Mouse (Mus musculus) MEL (cell line): ENCODE measurements around the gene Mrpl11. TPM values are rescaled to one million over a fixed set of nuclear protein-coding genes. Genes with fewer than 3 reads are reported as not detected.

ENCODE experiments used
- DNase-seq: peaks from one replicate; pipeline ENCODE4 v3.0.0; 2011; ENCODE audit warnings: low read depth, low spot score
- H3K27ac ChIP-seq: 2 replicates; pipeline ENCODE4 v1.5.1; 2012; ENCODE audit warnings: low read depth, mild to moderate bottlenecking, control low read depth, low read length, moderate library complexity; ENCODE audit not compliant: control insufficient read depth
- H3K27me3 ChIP-seq, 2 experiments: fragments of 150-350 bp in 1 of 2; sonication (generic) in 1 of 2; 2 replicates each; pipeline ENCODE4 v1.6.1; 2012; ENCODE audit warnings: low read length in 2 of 2, mild to moderate bottlenecking in 2 of 2, improper control_type of control experiment in 1 of 2, moderate library complexity in 1 of 2; ENCODE audit not compliant: insufficient read depth in 2 of 2, control insufficient read depth in 1 of 2
- H3K36me3 ChIP-seq, 2 experiments: 2 replicates each; pipeline ENCODE4 v1.6.1; 2012 to 2014; ENCODE audit warnings: low read length in 2 of 2, improper control_type of control experiment in 1 of 2, inconsistent platforms in 1 of 2, mild to moderate bottlenecking in 1 of 2; ENCODE audit not compliant: insufficient read depth in 2 of 2, control insufficient read depth in 1 of 2
- H3K4me1 ChIP-seq, 2 experiments: fragments of 150-350 bp in 1 of 2; sonication (generic) in 1 of 2; 2 replicates each; pipeline ENCODE4 v1.6.1; 2012; ENCODE audit warnings: low read length in 2 of 2, improper control_type of control experiment in 1 of 2, mild to moderate bottlenecking in 1 of 2; ENCODE audit not compliant: insufficient read depth in 2 of 2, control insufficient read depth in 1 of 2
- H3K4me3 ChIP-seq, 2 experiments: fragments of 150-350 bp in 1 of 2; sonication (generic) in 1 of 2; 2 replicates each; pipeline ENCODE4 v1.5.1; 2012; ENCODE audit warnings: low read depth in 2 of 2, low read length in 2 of 2, mild to moderate bottlenecking in 2 of 2, moderate library complexity in 2 of 2, control low read depth in 1 of 2, improper control_type of control experiment in 1 of 2; ENCODE audit not compliant: control insufficient read depth in 1 of 2, insufficient read depth in 1 of 2
- H3K79me2 ChIP-seq: 2 replicates; pipeline ENCODE4 v1.6.1; 2012; ENCODE audit warnings: mild to moderate bottlenecking, low read length, moderate library complexity; ENCODE audit not compliant: control insufficient read depth, poor library complexity, insufficient read depth
- H3K9ac ChIP-seq: 2 replicates; pipeline ENCODE4 v1.6.1; 2012; ENCODE audit warnings: low read depth, mild to moderate bottlenecking, control low read depth, low read length, moderate library complexity; ENCODE audit not compliant: control insufficient read depth, poor library complexity, severe bottlenecking
- H3K9me3 ChIP-seq: fragments of 150-350 bp; sonication (generic); replicated peaks from 2 replicates; pipeline ENCODE4 v1.6.1; 2012; ENCODE audit warnings: mild to moderate bottlenecking, low read length, improper control_type of control experiment, moderate library complexity; ENCODE audit not compliant: insufficient read depth
- BHLHE40 ChIP-seq: IDR thresholded peaks from 2 replicates; pipeline ENCODE4 v1.6.1; 2012; ENCODE audit warnings: low read depth, mild to moderate bottlenecking, inconsistent platforms, low read length, improper control_type of control experiment, borderline replicate concordance
- CTCF ChIP-seq, 3 experiments: IDR thresholded peaks in 2 of 3; conservative IDR thresholded peaks in 1 of 3; 2 replicates each; pipeline ENCODE4 v1.5.1; 2011 to 2012; ENCODE audit warnings: low read length in 3 of 3, low read depth in 2 of 3, mild to moderate bottlenecking in 2 of 3, improper control_type of control experiment in 1 of 3, inconsistent platforms in 1 of 3, mixed read lengths in 1 of 3, moderate library complexity in 1 of 3; ENCODE audit not compliant: control insufficient read depth in 1 of 3, insufficient read depth in 1 of 3, poor library complexity in 1 of 3, severe bottlenecking in 1 of 3
- GABPA ChIP-seq: IDR thresholded peaks from 2 replicates; pipeline ENCODE4 v1.6.1; 2012; ENCODE audit warnings: low read depth, mild to moderate bottlenecking, inconsistent platforms, low read length, improper control_type of control experiment, moderate library complexity
- KAT2A ChIP-seq: conservative IDR thresholded peaks from 2 replicates; pipeline ENCODE4 v1.6.1; 2012; ENCODE audit warnings: low read depth, low read length, improper control_type of control experiment, inconsistent platforms
- MAZ ChIP-seq: IDR thresholded peaks from 2 replicates; pipeline ENCODE4 v1.6.1; 2012; ENCODE audit warnings: low read depth, mild to moderate bottlenecking, inconsistent platforms, low read length, improper control_type of control experiment
- NELFE ChIP-seq: IDR thresholded peaks from 2 replicates; pipeline ENCODE4 v1.6.1; 2011; ENCODE audit warnings: low read depth, low read length, improper control_type of control experiment
- POLR2AphosphoS5 ChIP-seq: IDR thresholded peaks from 2 replicates; pipeline ENCODE4 v1.6.1; 2012; ENCODE audit warnings: low read depth, borderline replicate concordance, mild to moderate bottlenecking, inconsistent platforms, low read length, moderate library complexity, mixed read lengths
- RCOR1 ChIP-seq: IDR thresholded peaks from 2 replicates; pipeline ENCODE4 v1.6.1; 2012; ENCODE audit warnings: low read depth, mild to moderate bottlenecking, inconsistent platforms, low read length, improper control_type of control experiment
- SIN3A ChIP-seq: IDR thresholded peaks from 2 replicates; pipeline ENCODE4 v1.6.1; 2012; ENCODE audit warnings: low read length, improper control_type of control experiment, inconsistent platforms
- SMC3 ChIP-seq: IDR thresholded peaks from 2 replicates; pipeline ENCODE4 v1.6.1; 2011; ENCODE audit warnings: low read depth, low read length, improper control_type of control experiment
- TBP ChIP-seq: IDR thresholded peaks from 2 replicates; pipeline ENCODE4 v1.8.0; 2011; ENCODE audit warnings: low read depth, low read length, improper control_type of control experiment
- TCF12 ChIP-seq: IDR thresholded peaks from 2 replicates; pipeline ENCODE4 v1.6.1; 2014; ENCODE audit warnings: low read depth, mild to moderate bottlenecking, inconsistent platforms, low read length, improper control_type of control experiment, moderate library complexity
- ZNF384 ChIP-seq: IDR thresholded peaks from 2 replicates; pipeline ENCODE4 v1.6.1; 2012; ENCODE audit warnings: low read depth, mild to moderate bottlenecking, inconsistent platforms, low read length, improper control_type of control experiment
- polyA plus RNA-seq, 2 experiments: library from polyadenylated mRNA; stranded (reverse) in 1 of 2; unstranded in 1 of 2; fragments of >175 nt in 1 of 2; fragments of >200 nt in 1 of 2; gene quantifications; 2 replicates each; pipeline versions ENCODE4 v1.2.1 to v1.2.4; 2012; ENCODE audit warnings: low replicate concordance in 2 of 2, low read depth in 1 of 2; ENCODE audit not compliant: insufficient read length in 2 of 2, insufficient read depth in 1 of 2, missing spikeins in 1 of 2
- total RNA-seq: library from RNA; depleted of rRNA; stranded (reverse); fragments of 300-350 nt; gene quantifications from 2 replicates; pipeline ENCODE4 v1.2.3, GENCODE M21; 2012

Mrpl11 gene
- total and polyA plus RNA-seq, 3 experiments: 108 to 317 (median 124) TPM

DNA sequence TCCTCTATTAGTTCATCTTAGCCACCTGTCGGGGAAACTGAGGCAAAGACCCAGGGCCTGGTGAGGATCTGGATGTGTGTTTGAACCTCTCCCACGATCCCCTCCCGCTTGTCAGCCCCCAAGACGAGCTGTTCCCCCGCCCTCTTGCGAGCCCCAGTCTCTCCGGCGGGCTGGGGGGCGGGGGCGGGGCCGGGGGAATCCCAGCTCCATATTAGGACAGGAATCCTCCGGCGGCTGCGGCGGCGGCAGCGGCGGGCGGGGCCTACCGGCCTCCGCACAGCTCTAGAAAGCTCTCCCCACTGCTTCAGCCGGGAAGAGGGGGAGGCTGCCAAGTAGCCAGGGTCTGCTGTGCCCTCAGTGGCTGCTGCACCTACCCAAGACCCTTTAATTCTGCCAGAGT, 28.8 kb downstream of the Mrpl11 start:
- H3K79me2 ChIP-seq: no peaks in the 10 kb centered on the region
- no peak overlapping the region for H3K4me3 ChIP-seq
- no peaks in the 10 kb centered on the region for H3K9me3 ChIP-seq
- TF ChIP-seq ZNF384 (no peak), SMC3 (no peak), KAT2A (no peak), RCOR1 (no peak), BHLHE40 (no peak)
- no peak for DNase-seq
- H3K27me3 ChIP-seq: peaks cover 0 to 1% of the 10 kb centered on the region in 2 experiments; a peak in 1 of 4 replicates
- no peak overlapping the region for H3K9ac ChIP-seq
- H3K27ac ChIP-seq: no peak overlapping the region
- H3K36me3 ChIP-seq: no peaks in the 10 kb centered on the region
- H3K4me1 ChIP-seq: no peaks in the 10 kb centered on the region

DNA sequence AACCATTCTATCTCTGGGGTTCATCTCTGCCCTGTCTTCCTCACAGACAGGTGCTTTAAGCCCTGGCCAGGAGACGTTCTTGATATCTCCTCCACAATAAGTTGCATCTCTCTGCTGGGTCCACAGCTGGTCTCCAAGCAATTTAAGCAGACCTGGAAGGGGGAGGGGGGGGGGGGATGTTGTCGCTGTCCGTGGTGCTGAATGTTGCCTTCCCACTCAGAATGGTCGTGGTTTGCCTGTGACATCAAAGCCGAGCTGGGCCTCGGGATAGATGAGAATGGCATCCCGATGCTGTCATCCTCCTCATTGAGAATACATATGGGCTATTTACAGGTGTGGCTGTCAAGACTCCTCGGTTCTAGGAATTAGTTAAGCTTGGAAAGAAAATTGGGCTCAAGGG, 30.4 kb downstream of the Mrpl11 start:
- H3K9me3 ChIP-seq: no peaks in the 10 kb centered on the region
- H3K4me1 ChIP-seq: no peaks in the 10 kb centered on the region
- TF ChIP-seq SIN3A: peak; percentile 47
- TF ChIP-seq ZNF384: no peak
- no peaks in the 10 kb centered on the region for H3K36me3 ChIP-seq
- DNase-seq: peak; percentile 36
- no peak overlapping the region for H3K4me3 ChIP-seq
- no peaks in the 10 kb centered on the region for H3K79me2 ChIP-seq
- no peak overlapping the region for H3K9ac ChIP-seq
- H3K27ac ChIP-seq: no peak overlapping the region
- H3K27me3 ChIP-seq: peaks cover 0 to 6% of the 10 kb centered on the region in 2 experiments; a peak in 3 of 4 replicates

DNA sequence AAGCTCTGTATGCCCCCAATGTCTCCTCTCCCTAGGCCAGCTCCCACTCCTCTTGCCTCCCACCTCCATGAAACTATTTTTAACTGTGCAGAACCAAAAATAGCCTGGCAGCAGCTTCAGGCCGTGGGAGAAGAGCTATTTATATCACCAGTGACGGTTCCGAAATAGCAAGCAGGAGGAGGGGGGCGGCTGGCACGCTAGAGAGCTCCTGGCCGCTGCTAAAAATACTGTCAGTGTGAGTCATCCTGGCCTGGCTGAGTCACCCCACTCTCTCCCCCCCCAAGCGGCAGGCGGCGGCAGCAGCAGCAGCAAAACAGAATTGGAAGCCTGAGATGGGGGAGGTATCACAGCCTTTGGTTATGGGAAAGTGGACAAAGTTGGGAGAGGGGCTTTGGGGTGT, 31.0 kb downstream of the Mrpl11 start:
- H3K36me3 ChIP-seq: no peaks in the 10 kb centered on the region
- TF ChIP-seq NELFE (no peak), CTCF (IDR thresholded peaks at IDR 0.05 in 2 of 3, conservative IDR thresholded peaks at IDR 0.05 in 1 of 3; ENCODE audit: control insufficient read depth in 1 of 3, insufficient read depth in 1 of 3, low read depth in 2 of 3, low read length in 3 of 3, poor library complexity in 1 of 3, severe bottlenecking in 1 of 3) (0 out of 6 replicates have a peak, but pooled peaks of 1 of the 3 experiments have one; percentile 10), TBP (no peak)
- TF ChIP-seq, all 39 proteins: peak for 1
- no peaks in the 10 kb centered on the region for H3K9me3 ChIP-seq
- no peak overlapping the region for H3K4me3 ChIP-seq
- peaks cover 0 to 9% of the 10 kb centered on the region in 2 experiments; a peak in 3 of 4 replicates for H3K27me3 ChIP-seq
- peak; percentile 56 for DNase-seq
- no peak overlapping the region for H3K27ac ChIP-seq
- H3K4me1 ChIP-seq: no peaks in the 10 kb centered on the region
- H3K9ac ChIP-seq: no peak overlapping the region
- H3K79me2 ChIP-seq: no peaks in the 10 kb centered on the region

DNA sequence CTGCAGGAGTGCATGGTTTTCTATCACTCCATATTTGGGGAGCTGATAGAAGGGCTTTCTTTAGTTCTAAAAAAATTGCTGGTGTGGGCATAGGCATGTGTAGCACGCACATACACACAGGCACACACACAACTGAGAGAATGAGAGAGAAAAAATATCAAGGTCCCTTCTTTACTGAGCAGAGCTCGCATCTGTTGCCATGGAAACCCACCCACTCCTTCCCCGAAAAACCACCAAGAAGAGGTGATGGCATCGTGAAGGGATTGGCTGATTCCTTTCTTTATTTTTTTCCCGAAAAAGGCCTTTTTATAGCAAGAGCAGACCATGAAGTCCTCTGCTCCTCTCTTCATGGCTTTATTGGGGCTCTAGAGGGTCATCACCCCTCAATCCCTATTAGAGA, 32.1 kb downstream of the Mrpl11 start:
- Histone ChIP-seq H3K4me1 (no peaks in the 10 kb centered on the region), H3K9ac (no peak overlapping the region), H3K79me2 (no peaks in the 10 kb centered on the region), H3K9me3 (no peaks in the 10 kb centered on the region), H3K4me3 (no peak overlapping the region), H3K36me3 (no peaks in the 10 kb centered on the region)
- no peak for DNase-seq
- no peak for TF ChIP-seq POLR2AphosphoS5
- no peak for TF ChIP-seq TCF12
- TF ChIP-seq GABPA: no peak
- no peak for TF ChIP-seq BHLHE40
- TF ChIP-seq MAZ: no peak
- TF ChIP-seq, all 39 proteins: peak for 0
- H3K27ac ChIP-seq: no peak overlapping the region
- peaks cover 0 to 12% of the 10 kb centered on the region in 2 experiments; a peak in 3 of 4 replicates for H3K27me3 ChIP-seq
